Mouse (Mus musculus): ENCODE data around the gene Pphln1. TPM values are rescaled to one million over a fixed set of nuclear protein-coding genes. Genes with fewer than 3 reads are reported as not detected.

Pphln1 gene
- polyA plus RNA-seq, 1 experiment from 2014 or later = 50.4 TPM

- WGBS = 38% methylated on average over 9 of the region's 9 CpGs
- Histone ChIP-seq H3K27me3 (no peaks in the 10 kb centered on the region), H3K4me1 (peaks cover 21% of the 10 kb centered on the region), H3K9me3 (no peaks in the 10 kb centered on the region), H3K27ac (no peak overlapping the region), H3K9ac (no peak overlapping the region), H3K4me2 (no peak overlapping the region), H3K36me3 (peaks cover 27% of the 10 kb centered on the region), H3K4me3 (no peak overlapping the region)
- no peak for ATAC-seq (ENCODE audit: borderline replicate concordance, extremely low read depth, low FRiP score, low TSS enrichment)
Measured at GRCm38 (mm10) chr15:93512437-93512836, 114.3 kb downstream of the Pphln1 start.

- Histone ChIP-seq H3K9ac (no peak overlapping the region), H3K4me1 (peaks cover 32% of the 10 kb centered on the region), H3K36me3 (peaks cover 12% of the 10 kb centered on the region), H3K27ac (no peak overlapping the region), H3K4me2 (0 out of 2 replicates have a peak overlapping the region, but pooled peaks have one; percentile 28), H3K27me3 (no peaks in the 10 kb centered on the region), H3K4me3 (no peak overlapping the region), H3K9me3 (no peaks in the 10 kb centered on the region)
- no peak for ATAC-seq (ENCODE audit: borderline replicate concordance, extremely low read depth, low FRiP score, low TSS enrichment)
- 13% methylated on average over 10 of the region's 10 CpGs for WGBS
Measured at GRCm38 (mm10) chr15:93513939-93514341, 115.8 kb downstream of the Pphln1 start.

GRCm38 (mm10) chr15:93515316-93515715 is 117.2 kb downstream of the Pphln1 start:
- Histone ChIP-seq H3K9ac (no peak overlapping the region), H3K27me3 (no peaks in the 10 kb centered on the region), H3K4me2 (no peak overlapping the region), H3K36me3 (peaks cover 8% of the 10 kb centered on the region; the same call in 1 of the 2 replicates), H3K9me3 (no peaks in the 10 kb centered on the region), H3K4me3 (no peak overlapping the region), H3K27ac (no peak overlapping the region), H3K4me1 (peaks cover 39% of the 10 kb centered on the region)
- WGBS = 69% methylated on average over 9 of the region's 9 CpGs
- ATAC-seq (ENCODE audit: borderline replicate concordance, extremely low read depth, low FRiP score, low TSS enrichment) = no peak

- WGBS = 67% methylated on average over 11 of the region's 11 CpGs
- Histone ChIP-seq H3K4me1 (peaks cover 55% of the 10 kb centered on the region), H3K27ac (peak overlapping the region; percentile 95), H3K4me2 (peak overlapping the region; percentile 86), H3K9ac (no peak overlapping the region), H3K27me3 (no peaks in the 10 kb centered on the region), H3K4me3 (no peak overlapping the region; the same call in 1 of the 2 replicates), H3K36me3 (no peaks in the 10 kb centered on the region), H3K9me3 (no peaks in the 10 kb centered on the region)
- ATAC-seq (ENCODE audit: borderline replicate concordance, extremely low read depth, low FRiP score, low TSS enrichment) = no peak
Measured at GRCm38 (mm10) chr15:93517022-93517565, 118.9 kb downstream of the Pphln1 start.

- peak overlapping the region; percentile 86 for H3K4me2 ChIP-seq
- H3K27ac ChIP-seq = peak overlapping the region; percentile 95
- H3K36me3 ChIP-seq = no peaks in the 10 kb centered on the region
- H3K9ac ChIP-seq = peak overlapping the region; percentile 72
- no peaks in the 10 kb centered on the region for H3K27me3 ChIP-seq
- peak overlapping the region; percentile 87 for H3K4me3 ChIP-seq
- peaks cover 43% of the 10 kb centered on the region for H3K4me1 ChIP-seq
- H3K9me3 ChIP-seq = no peaks in the 10 kb centered on the region
- ATAC-seq (ENCODE audit: borderline replicate concordance, extremely low read depth, low FRiP score, low TSS enrichment) = no peak
- WGBS = 2% methylated on average over 23 of the region's 23 CpGs
Measured at GRCm38 (mm10) chr15:93518143-93518902, 120.2 kb downstream of the Pphln1 start.

- ATAC-seq (ENCODE audit: borderline replicate concordance, extremely low read depth, low FRiP score, low TSS enrichment) = peak; percentile 87
- Histone ChIP-seq H3K9me3 (no peaks in the 10 kb centered on the region), H3K27ac (peak overlapping the region; percentile 95), H3K4me3 (peak overlapping the region; percentile 87), H3K27me3 (no peaks in the 10 kb centered on the region), H3K9ac (peak overlapping the region; percentile 72), H3K4me2 (peak overlapping the region; percentile 86), H3K4me1 (peaks cover 43% of the 10 kb centered on the region), H3K36me3 (no peaks in the 10 kb centered on the region)
- under 1% methylated on average over 85 of the region's 85 CpGs for WGBS
Measured at GRCm38 (mm10) chr15:93518941-93519835, 121.0 kb downstream of the Pphln1 start.

GRCm38 (mm10) chr15:93519836-93520826 is 122.0 kb downstream of the Pphln1 start:
- H3K4me1 ChIP-seq = peaks cover 46% of the 10 kb centered on the region
- peak overlapping the region; percentile 72; the same call in 1 of the 2 replicates for H3K9ac ChIP-seq
- H3K9me3 ChIP-seq = no peaks in the 10 kb centered on the region
- peak overlapping the region; percentile 95 for H3K27ac ChIP-seq
- H3K36me3 ChIP-seq = no peaks in the 10 kb centered on the region
- no peak for ATAC-seq (ENCODE audit: borderline replicate concordance, extremely low read depth, low FRiP score, low TSS enrichment)
- peak overlapping the region; percentile 86 for H3K4me2 ChIP-seq
- no peaks in the 10 kb centered on the region for H3K27me3 ChIP-seq
- 5% methylated on average over 17 of the region's 17 CpGs for WGBS
- peak overlapping the region; percentile 87 for H3K4me3 ChIP-seq

GRCm38 (mm10) chr15:93521088-93521786 is 123.1 kb downstream of the Pphln1 start:
- Histone ChIP-seq H3K4me1 (peaks cover 48% of the 10 kb centered on the region), H3K4me2 (no peak overlapping the region), H3K27me3 (no peaks in the 10 kb centered on the region), H3K27ac (no peak overlapping the region), H3K4me3 (no peak overlapping the region), H3K9ac (no peak overlapping the region), H3K36me3 (no peaks in the 10 kb centered on the region), H3K9me3 (no peaks in the 10 kb centered on the region)
- 54% methylated on average over 11 of the region's 11 CpGs for WGBS
- no peak for ATAC-seq (ENCODE audit: borderline replicate concordance, extremely low read depth, low FRiP score, low TSS enrichment)

- no peaks in the 10 kb centered on the region for H3K9me3 ChIP-seq
- H3K4me3 ChIP-seq = no peak overlapping the region
- no peak overlapping the region for H3K4me2 ChIP-seq
- no peak overlapping the region for H3K27ac ChIP-seq
- peaks cover 47% of the 10 kb centered on the region for H3K4me1 ChIP-seq
- H3K27me3 ChIP-seq = no peaks in the 10 kb centered on the region
- no peak overlapping the region for H3K9ac ChIP-seq
- no peak for ATAC-seq (ENCODE audit: borderline replicate concordance, extremely low read depth, low FRiP score, low TSS enrichment)
- H3K36me3 ChIP-seq = no peaks in the 10 kb centered on the region
- 48% methylated on average over 3 of the region's 3 CpGs for WGBS
Measured at GRCm38 (mm10) chr15:93521787-93522180, 123.6 kb downstream of the Pphln1 start.

- peaks cover 31% of the 10 kb centered on the region for H3K4me1 ChIP-seq
- no peak overlapping the region for H3K4me3 ChIP-seq
- no peaks in the 10 kb centered on the region for H3K36me3 ChIP-seq
- H3K4me2 ChIP-seq = no peak overlapping the region
- no peaks in the 10 kb centered on the region for H3K27me3 ChIP-seq
- H3K9me3 ChIP-seq = no peaks in the 10 kb centered on the region
- WGBS = 38% methylated on average over 5 of the region's 5 CpGs
- no peak overlapping the region for H3K9ac ChIP-seq
- ATAC-seq (ENCODE audit: borderline replicate concordance, extremely low read depth, low FRiP score, low TSS enrichment) = no peak
- 0 out of 2 replicates have a peak overlapping the region, but pooled peaks have one; percentile 11 for H3K27ac ChIP-seq
Measured at GRCm38 (mm10) chr15:93525305-93525917, 127.3 kb downstream of the Pphln1 start.

Measured in lung, embryonic 15.5 days (tissue).